In the genomic region with DNA sequence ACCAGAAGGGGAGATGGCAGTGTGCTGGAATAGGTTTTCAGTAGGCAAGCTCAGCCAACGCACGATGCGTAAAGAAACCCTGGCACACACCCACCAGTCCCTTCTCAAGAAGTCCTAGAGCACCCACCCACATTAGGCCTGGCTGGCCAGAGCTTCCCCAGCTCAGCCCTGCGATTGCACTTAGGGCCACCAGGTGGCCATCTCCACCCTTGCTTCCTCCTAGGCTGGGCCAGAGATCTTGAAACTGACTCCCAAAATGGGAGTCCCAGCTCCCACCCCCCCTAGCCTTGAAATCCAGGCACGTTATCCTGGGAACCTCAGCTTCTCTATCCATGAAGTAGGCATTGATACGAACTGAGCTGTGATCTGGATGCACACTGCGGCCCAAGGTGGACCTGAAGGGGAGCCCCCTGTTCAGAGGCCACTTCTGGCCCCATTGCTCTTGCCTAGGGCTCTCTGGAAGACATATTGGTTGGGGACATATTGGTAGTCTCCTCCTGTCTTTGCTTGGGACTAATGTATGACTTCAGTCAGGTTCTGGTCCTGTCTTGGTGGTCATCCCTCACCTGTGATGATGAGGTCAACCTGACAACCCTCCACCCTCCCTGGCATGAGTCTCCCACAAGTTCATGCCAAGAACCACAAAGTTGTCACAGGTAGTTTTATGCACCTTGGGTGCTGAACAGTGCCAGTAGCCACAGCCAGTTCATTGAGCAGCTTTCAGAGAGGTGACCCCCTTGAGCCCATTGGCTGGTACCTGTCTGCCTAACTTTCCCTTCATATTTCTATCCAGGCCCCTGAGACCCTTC, we compare ENCODE assay signal across 10 mouse cellular contexts. TPM values are rescaled to one million over a fixed set of nuclear protein-coding genes. Genes with fewer than 3 reads are reported as not detected.
DNase-seq lines count a peak whose midpoint lies in the region; TF ChIP-seq lines count a peak whose summit lies in the region.
"Had no signal": no experiment of that assay in that cellular context is flagged by ENCODE, and none has a peak within 500 bp of the region (broad histone marks: within the 10 kb centered on the region; RNA-seq: fewer than 3 reads in every experiment).

No protein-coding gene starts in this region.

- peak; percentile 66 to 70 for DNase-seq in cerebellum, adult 18-20 months
- no peak for DNase-seq in cerebellum, adult 11-12 months
- DNase-seq in right cerebral cortex, adult 18-20 months = peak; percentile 52
- DNase-seq in right cerebral cortex, postnatal 25 days = no peak
- peak; percentile 27 for DNase-seq in c-Kit-positive CD71-positive TER-119-positive erythroid progenitor cells, embryonic 14.5 days (ENCODE audit: low spot score)
- DNase-seq in heart, adult 2 months = peak; percentile 47 to 58
- DNase-seq in left cerebral cortex, postnatal 14 days (ENCODE audit: low spot score in 2 of 2) = peak; percentile 56 to 67
- DNase-seq in retina, postnatal 1 day = peak; percentile 60

- TF ChIP-seq CTCF in heart, adult 2 months (IDR thresholded peaks at IDR 0.05) = peak; percentile 92

- H3K27ac ChIP-seq in heart, adult 2 months = no peak overlapping the region

- no peak for TF ChIP-seq POLR2A in heart, adult 2 months (IDR thresholded peaks at IDR 0.05; ENCODE audit: insufficient read depth, low read depth, low read length)

- no peaks in the 10 kb centered on the region for H3K4me1 ChIP-seq in heart, adult 2 months (ENCODE audit: control insufficient read depth, insufficient read depth, low read length)

- no peak overlapping the region for H3K4me3 ChIP-seq in heart, adult 2 months
- H3K4me3 ChIP-seq: myocyte had no signal

- 44% methylated on average over 7 of the region's 7 CpGs for WGBS in heart, adult 2 months

- H3K79me2 ChIP-seq in heart, adult 2 months (replicated peaks; ENCODE audit: control insufficient read depth, insufficient read depth, low read length) = no peaks in the 10 kb centered on the region

- no peak overlapping the region for H3K9ac ChIP-seq in heart, adult 2 months (ENCODE audit: low read depth, low read length)

- no peaks in the 10 kb centered on the region for H3K36me3 ChIP-seq in heart, adult 2 months (ENCODE audit: control insufficient read depth, insufficient read depth, low read length)

- no peaks in the 10 kb centered on the region for H3K27me3 ChIP-seq in heart, adult 2 months (ENCODE audit: control insufficient read depth, insufficient read depth, low read length)

- intact Hi-C loops in heart, adult 2 months (cut with DNase I) = loop anchor here (1.0 kb wide), 1 partner anchor 48 kb away; no protein-coding TSS in a partner anchor
- intact Hi-C loops in left cerebral cortex, postnatal 14 days (cut with DNase I) = loop anchor here (2.0 kb wide), 1 partner anchor 49 kb away; no protein-coding TSS in a partner anchor

- TF ChIP-seq EP300 in heart, adult 2 months (IDR thresholded peaks at IDR 0.05; ENCODE audit: insufficient read depth, low read depth, low read length) = peak; percentile 65; the same call in 1 of the 2 replicates

RNA-seq across cellular contexts. Expression of a gene that starts 13.1 kb away (rescaled TPM):
- total RNA-seq in heart, adult 2 months (2021) = 10 to 100 TPM; 10.6 to 11.3 TPM
- 10.5 and 11.7 TPM in 2 replicates for polyA plus RNA-seq in heart, adult 2 months (2012; rRNA removed)
- 1 to 10 TPM; 6.7 to 9.2 TPM for total RNA-seq in left cerebral cortex, postnatal 14 days (2021)

RNA-seq across cellular contexts. Expression of a gene that starts 17.7 kb away (rescaled TPM):
- total RNA-seq in heart, adult 2 months (2021) = under 1 TPM; 0.26 to 0.30 TPM
- polyA plus RNA-seq in heart, adult 2 months (2012; rRNA removed) = 0.20 and 0.29 TPM in 2 replicates
- total RNA-seq in left cerebral cortex, postnatal 14 days (2021) = under 1 TPM in 1 of 2 experiments, not detected in 1; 0.09 TPM
- polyA plus RNA-seq: myocyte had no signal

RNA-seq across cellular contexts. Expression of a gene that starts 54.4 kb away (rescaled TPM):
- not detected for total RNA-seq in heart, adult 2 months (2021)
- 0.09 TPM in 1 of 2 replicates, not detected in the other for polyA plus RNA-seq in heart, adult 2 months (2012; rRNA removed)
- total RNA-seq in left cerebral cortex, postnatal 14 days (2021) = under 1 TPM; 0.18 to 0.27 TPM
- polyA plus RNA-seq: heart, embryonic 14.5 days had no signal

Comparison
In these comparisons a context has a peak if more than half of its experiments do, and no peak if none do; other contexts are left out.
1. DNase-seq: peak in cerebellum, adult 18-20 months (2 of 2), right cerebral cortex, adult 18-20 months (single experiment), c-Kit-positive CD71-positive TER-119-positive erythroid progenitor cells, embryonic 14.5 days (single experiment), heart, adult 2 months (2 of 2), left cerebral cortex, postnatal 14 days (2 of 2) and retina, postnatal 1 day (single experiment); none in cerebellum, adult 11-12 months (single experiment) and right cerebral cortex, postnatal 25 days (single experiment).